In the genomic region with DNA sequence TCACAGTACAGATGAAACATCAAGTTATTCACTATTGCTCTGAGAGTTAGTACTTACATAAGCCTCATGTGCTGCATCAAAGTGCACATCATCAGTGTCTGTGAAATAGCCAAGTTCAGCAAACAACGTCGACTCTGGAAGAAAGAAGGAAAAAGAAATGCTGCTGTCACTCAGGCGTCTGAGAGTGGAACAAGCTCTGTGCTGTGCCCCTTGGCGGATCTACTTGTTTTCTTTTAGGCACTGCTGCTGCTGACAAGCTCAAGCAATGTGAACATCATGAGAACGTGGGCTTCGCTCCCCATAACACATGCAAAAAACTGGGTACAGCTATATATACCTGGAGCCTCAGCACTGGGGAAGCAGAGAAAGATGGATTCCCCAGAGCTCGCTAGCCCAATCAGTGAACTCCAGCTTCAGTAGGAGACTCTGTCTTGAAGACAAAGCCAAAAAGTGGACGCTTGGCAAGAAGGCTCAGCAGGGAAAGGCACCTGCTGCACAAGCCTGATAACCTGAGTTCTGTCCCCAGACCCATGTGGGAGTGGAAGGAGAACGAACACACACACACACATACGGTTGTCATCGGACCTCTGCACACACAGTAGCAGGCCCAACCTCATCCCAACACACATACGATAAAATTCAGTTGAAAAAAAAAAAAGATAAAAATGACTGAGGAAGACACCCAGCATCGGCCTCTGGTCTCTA, we compare ENCODE assay signal across 20 mouse cellular contexts. TPM values are rescaled to one million over a fixed set of nuclear protein-coding genes. Genes with fewer than 3 reads are reported as not detected.
DNase-seq lines count a peak whose midpoint lies in the region; ATAC-seq and TF ChIP-seq lines count a peak whose summit lies in the region.
"Had no signal": no experiment of that assay in that cellular context is flagged by ENCODE, and none has a peak within 500 bp of the region (broad histone marks: within the 10 kb centered on the region; RNA-seq: fewer than 3 reads in every experiment).

No protein-coding gene starts in this region.

- H3K27me3 ChIP-seq in liver, embryonic 16.5 days (ENCODE audit: control insufficient read depth, insufficient read depth, low read depth, low read length), result no peaks in the 10 kb centered on the region
- no peaks in the 10 kb centered on the region for H3K27me3 ChIP-seq in forebrain, embryonic 14.5 days (replicated peaks; ENCODE audit: control insufficient read depth, insufficient read depth, low read length)
- H3K27me3 ChIP-seq in midbrain, embryonic 11.5 days (ENCODE audit: control insufficient read depth, insufficient read depth, low read length), result no peaks in the 10 kb centered on the region
- H3K27me3 ChIP-seq: embryonic facial prominence, embryonic 12.5 days; heart, embryonic 15.5 days; hindbrain, embryonic 12.5 days; neural tube, embryonic 12.5 days had no signal

- H3K27ac ChIP-seq in layer of hippocampus, adult 2 months, result peak overlapping the region; percentile 70
- H3K27ac ChIP-seq in bone marrow macrophage, adult 2 months (ENCODE audit: insufficient read depth, low read depth, low read length), result peak overlapping the region; percentile 93
- 0 out of 2 replicates have a peak overlapping the region, but pooled peaks have one; percentile 46 for H3K27ac ChIP-seq in liver, embryonic 16.5 days (ENCODE audit: low read length)
- H3K27ac ChIP-seq in forebrain, embryonic 14.5 days (ENCODE audit: low read depth, low read length), result no peak overlapping the region
- no peak overlapping the region for H3K27ac ChIP-seq in midbrain, embryonic 11.5 days (ENCODE audit: low read depth, low read length)
- H3K27ac ChIP-seq: embryonic facial prominence, embryonic 12.5 days; heart, embryonic 15.5 days; hindbrain, embryonic 12.5 days; kidney, postnatal 0 days; neural tube, embryonic 12.5 days had no signal

- 37% methylated on average over 13 of the region's 13 CpGs for WGBS in liver, embryonic 16.5 days (ENCODE audit: insufficient replicate concordance)
- WGBS in forebrain, embryonic 14.5 days, result 85% methylated on average over 13 of the region's 13 CpGs
- WGBS in midbrain, embryonic 11.5 days, result 90% methylated on average over 13 of the region's 13 CpGs

- peaks cover 67% of the 10 kb centered on the region for H3K4me1 ChIP-seq in bone marrow macrophage, adult 2 months (ENCODE audit: control insufficient read depth, insufficient read depth, low read length)
- H3K4me1 ChIP-seq in liver, embryonic 16.5 days (ENCODE audit: control insufficient read depth, low read depth, low read length), result peaks cover 29% of the 10 kb centered on the region
- no peaks in the 10 kb centered on the region for H3K4me1 ChIP-seq in forebrain, embryonic 14.5 days (ENCODE audit: control insufficient read depth, insufficient read depth, low read length)
- no peaks in the 10 kb centered on the region for H3K4me1 ChIP-seq in midbrain, embryonic 11.5 days (ENCODE audit: control insufficient read depth, insufficient read depth, low read length)
- H3K4me1 ChIP-seq: embryonic facial prominence, embryonic 12.5 days; hindbrain, embryonic 12.5 days; neural tube, embryonic 12.5 days had no signal

- peak overlapping the region; percentile 7; the same call in 1 of the 2 replicates for H3K4me2 ChIP-seq in liver, embryonic 16.5 days (ENCODE audit: low read depth, low read length)
- H3K4me2 ChIP-seq in forebrain, embryonic 14.5 days (ENCODE audit: low read length), result no peak overlapping the region
- no peak overlapping the region for H3K4me2 ChIP-seq in midbrain, embryonic 11.5 days
- H3K4me2 ChIP-seq: embryonic facial prominence, embryonic 12.5 days; heart, embryonic 15.5 days; hindbrain, embryonic 12.5 days; neural tube, embryonic 12.5 days had no signal

- H3K4me3 ChIP-seq in layer of hippocampus, adult 2 months, result peak overlapping the region; percentile 32
- H3K4me3 ChIP-seq in bone marrow macrophage, adult 2 months (ENCODE audit: insufficient read depth, low read length), result no peak overlapping the region
- H3K4me3 ChIP-seq in liver, embryonic 16.5 days (ENCODE audit: low read depth, low read length), result no peak overlapping the region
- no peak overlapping the region for H3K4me3 ChIP-seq in forebrain, embryonic 14.5 days (ENCODE audit: low read depth, low read length)
- H3K4me3 ChIP-seq in midbrain, embryonic 11.5 days (ENCODE audit: low read depth, low read length), result no peak overlapping the region
- H3K4me3 ChIP-seq: embryonic facial prominence, embryonic 12.5 days; heart, embryonic 15.5 days; hindbrain, embryonic 12.5 days; neural tube, embryonic 12.5 days had no signal

- no peak overlapping the region for H3K9ac ChIP-seq in liver, embryonic 16.5 days (ENCODE audit: low read depth, low read length)
- H3K9ac ChIP-seq in forebrain, embryonic 14.5 days (ENCODE audit: low read length), result no peak overlapping the region
- H3K9ac ChIP-seq in midbrain, embryonic 11.5 days (ENCODE audit: low read length), result no peak overlapping the region
- H3K9ac ChIP-seq: embryonic facial prominence, embryonic 12.5 days; heart, embryonic 15.5 days; hindbrain, embryonic 12.5 days; neural tube, embryonic 12.5 days had no signal

- TF ChIP-seq POLR2A in bone marrow macrophage, adult 2 months (IDR thresholded peaks at IDR 0.05; ENCODE audit: borderline replicate concordance, low read depth, low read length), result no peak

- TF ChIP-seq CTCF in layer of hippocampus, adult 2 months (conservative IDR thresholded peaks at IDR 0.05), result no peak
- TF ChIP-seq CTCF in bone marrow macrophage, adult 2 months (IDR thresholded peaks at IDR 0.05; ENCODE audit: low read depth, low read length), result no peak

- peak; percentile 92 for ATAC-seq in liver, embryonic 16.5 days (ENCODE audit: low read depth)
- ATAC-seq in forebrain, embryonic 14.5 days, result no peak
- no peak for ATAC-seq in midbrain, embryonic 11.5 days (ENCODE audit: low FRiP score)
- ATAC-seq in cerebellum, adult (ENCODE audit: insufficient number of reproducible peaks, low FRiP score, low TSS enrichment), result no peak

- peaks cover 6% of the 10 kb centered on the region; the same call in 1 of the 2 replicates for H3K36me3 ChIP-seq in liver, embryonic 16.5 days (ENCODE audit: control insufficient read depth, insufficient read depth)
- H3K36me3 ChIP-seq in forebrain, embryonic 14.5 days (ENCODE audit: control insufficient read depth, insufficient read depth, low read length), result 0 out of 2 replicates have a peak, but pooled peaks cover 2% of the 10 kb centered on the region
- H3K36me3 ChIP-seq in midbrain, embryonic 11.5 days (ENCODE audit: control insufficient read depth, insufficient read depth, low read length), result no peaks in the 10 kb centered on the region
- H3K36me3 ChIP-seq: heart, embryonic 15.5 days had no signal

- no peaks in the 10 kb centered on the region for H3K9me3 ChIP-seq in liver, embryonic 16.5 days (replicated peaks; ENCODE audit: control insufficient read depth, low read length)
- H3K9me3 ChIP-seq in forebrain, embryonic 14.5 days (replicated peaks; ENCODE audit: control insufficient read depth, low read length), result no peaks in the 10 kb centered on the region
- no peaks in the 10 kb centered on the region for H3K9me3 ChIP-seq in midbrain, embryonic 11.5 days (ENCODE audit: control insufficient read depth, low read length)
- H3K9me3 ChIP-seq: embryonic facial prominence, embryonic 12.5 days; heart, embryonic 15.5 days; hindbrain, embryonic 12.5 days; neural tube, embryonic 12.5 days had no signal

- no peak for DNase-seq in layer of hippocampus, adult 2 months (ENCODE audit: low spot score in 2 of 2)
- DNase-seq in layer of hippocampus, postnatal 36 days, result no peak
- peak; percentile 65 for DNase-seq in lung, postnatal 36 days
- no peak for DNase-seq in forebrain, embryonic 14.5 days (ENCODE audit: low spot score)
- DNase-seq in midbrain, embryonic 11.5 days (ENCODE audit: low spot score, missing footprints), result no peak
- DNase-seq: adrenal gland, postnatal 14 days; cerebellum, postnatal 25 days; gastrocnemius, postnatal 36 days; thymus, adult 2 months had no signal

RNA-seq across cellular contexts. Expression of a gene that starts 12.4 kb away (rescaled TPM):
- total RNA-seq in layer of hippocampus, adult 2 months (2021), result 10 to 100 TPM; 51.2 to 51.3 TPM
- 10 to 100 TPM; 48.7 to 50.9 TPM for total RNA-seq in layer of hippocampus, postnatal 36 days (2021)
- 36.4 and 43.1 TPM in 2 replicates for polyA plus RNA-seq in bone marrow macrophage, adult 2 months (2012; ENCODE audit: insufficient read depth, insufficient read length, missing spikeins)
- polyA plus RNA-seq in liver, embryonic 16.5 days (2015; fragmentation: Nextera tagmentation; extraction: Ambion mirVana), result 6.4 and 6.9 TPM in 2 replicates
- 7.5 and 8.9 TPM in 2 replicates for polyA plus RNA-seq in forebrain, embryonic 14.5 days (2014; fragmentation: Nextera tagmentation; extraction: Ambion mirVana)
- polyA plus RNA-seq in midbrain, embryonic 11.5 days (2014; fragmentation: Nextera tagmentation; extraction: Ambion mirVana), result 9.4 and 11.2 TPM in 2 replicates

RNA-seq across cellular contexts. Expression of a gene that starts 29.7 kb away (rescaled TPM):
- total RNA-seq in layer of hippocampus, adult 2 months (2021), result under 1 TPM; 0.76 to 0.79 TPM
- under 1 TPM; 0.48 to 0.60 TPM for total RNA-seq in layer of hippocampus, postnatal 36 days (2021)
- polyA plus RNA-seq in bone marrow macrophage, adult 2 months (2012; ENCODE audit: insufficient read depth, insufficient read length, missing spikeins), result not detected in 2 replicates
- polyA plus RNA-seq in liver, embryonic 16.5 days (2015; fragmentation: Nextera tagmentation; extraction: Ambion mirVana), result 0.42 and 0.44 TPM in 2 replicates
- polyA plus RNA-seq in forebrain, embryonic 14.5 days (2014; fragmentation: Nextera tagmentation; extraction: Ambion mirVana), result 0.29 and 0.64 TPM in 2 replicates
- polyA plus RNA-seq in midbrain, embryonic 11.5 days (2014; fragmentation: Nextera tagmentation; extraction: Ambion mirVana), result 0.31 TPM in 1 of 2 replicates, not detected in the other
- polyA plus RNA-seq: embryonic facial prominence, embryonic 12.5 days; hindbrain, embryonic 12.5 days had no signal

RNA-seq across cellular contexts. Expression of a gene that starts 30.1 kb away (rescaled TPM):
- total RNA-seq in layer of hippocampus, adult 2 months (2021), result 10 to 100 TPM; 15.2 to 19.0 TPM
- 10 to 100 TPM; 14.8 to 15.6 TPM for total RNA-seq in layer of hippocampus, postnatal 36 days (2021)
- polyA plus RNA-seq in bone marrow macrophage, adult 2 months (2012; ENCODE audit: insufficient read depth, insufficient read length, missing spikeins), result 11.2 and 16.8 TPM in 2 replicates
- polyA plus RNA-seq in liver, embryonic 16.5 days (2015; fragmentation: Nextera tagmentation; extraction: Ambion mirVana), result 20.5 and 21.4 TPM in 2 replicates
- polyA plus RNA-seq in forebrain, embryonic 14.5 days (2014; fragmentation: Nextera tagmentation; extraction: Ambion mirVana), result 36.8 and 39.7 TPM in 2 replicates
- 28.9 and 31.1 TPM in 2 replicates for polyA plus RNA-seq in midbrain, embryonic 11.5 days (2014; fragmentation: Nextera tagmentation; extraction: Ambion mirVana)

RNA-seq across cellular contexts. Expression of a gene that starts 57.5 kb away (rescaled TPM):
- under 1 TPM; 0.28 to 0.47 TPM for total RNA-seq in layer of hippocampus, adult 2 months (2021)
- under 1 TPM; 0.45 to 0.58 TPM for total RNA-seq in layer of hippocampus, postnatal 36 days (2021)
- 0.63 TPM in 1 of 2 replicates, not detected in the other for polyA plus RNA-seq in bone marrow macrophage, adult 2 months (2012; ENCODE audit: insufficient read depth, insufficient read length, missing spikeins)
- 0.06 and 0.07 TPM in 2 replicates for polyA plus RNA-seq in liver, embryonic 16.5 days (2015; fragmentation: Nextera tagmentation; extraction: Ambion mirVana)
- not detected in 2 replicates for polyA plus RNA-seq in forebrain, embryonic 14.5 days (2014; fragmentation: Nextera tagmentation; extraction: Ambion mirVana)
- polyA plus RNA-seq in midbrain, embryonic 11.5 days (2014; fragmentation: Nextera tagmentation; extraction: Ambion mirVana), result not detected in 2 replicates
- total RNA-seq: adrenal gland, postnatal 14 days; ES-E14; gastrocnemius, postnatal 36 days had no signal
- polyA plus RNA-seq: C2C12; embryonic facial prominence, embryonic 12.5 days; heart, embryonic 15.5 days; hindbrain, embryonic 12.5 days; intestine, embryonic 14.5 days had no signal

Comparison
In these comparisons a context has a peak if more than half of its experiments do, and no peak if none do; other contexts are left out.
1. H3K27ac ChIP-seq: peak in layer of hippocampus, adult 2 months (single experiment), bone marrow macrophage, adult 2 months (single experiment) and liver, embryonic 16.5 days (single experiment); none in forebrain, embryonic 14.5 days (single experiment) and midbrain, embryonic 11.5 days (single experiment).